Mouse (Mus musculus) ES-Bruce4 (cell line): Measurements from ENCODE around the gene Fam228b. TPM values are rescaled to one million over a fixed set of nuclear protein-coding genes. Genes with fewer than 3 reads are reported as not detected.

Experiments used
- H3K27ac ChIP-seq: 2 replicates; pipeline ENCODE4 v1.5.1; 2012; ENCODE audit warnings: low read length, inconsistent platforms; ENCODE audit not compliant: insufficient read depth
- H3K27me3 ChIP-seq: 2 replicates; pipeline ENCODE4 v1.6.1; 2012; ENCODE audit warnings: mild to moderate bottlenecking, low read length, inconsistent platforms; ENCODE audit not compliant: control insufficient read depth, poor library complexity, insufficient read depth, severe bottlenecking
- H3K36me3 ChIP-seq: 2 replicates; pipeline ENCODE4 v1.6.1; 2012; ENCODE audit warnings: inconsistent platforms, mild to moderate bottlenecking, low read length, moderate library complexity; ENCODE audit not compliant: control insufficient read depth, poor library complexity, insufficient read depth, severe bottlenecking
- H3K4me1 ChIP-seq: one replicate; pipeline ENCODE4 v1.8.1; 2011; ENCODE audit warnings: low read length; ENCODE audit not compliant: control insufficient read depth, insufficient read depth
- H3K4me3 ChIP-seq: 2 replicates; pipeline ENCODE4 v1.5.1; 2011; ENCODE audit warnings: low read depth, mild to moderate bottlenecking, low read length
- H3K9ac ChIP-seq: 2 replicates; pipeline ENCODE4 v1.6.1; 2012; ENCODE audit warnings: low read depth, mild to moderate bottlenecking, inconsistent platforms; ENCODE audit not compliant: poor library complexity, severe bottlenecking
- H3K9me3 ChIP-seq: replicated peaks from 2 replicates; pipeline ENCODE4 v1.6.1; 2012; ENCODE audit warnings: mild to moderate bottlenecking, low read length, inconsistent platforms; ENCODE audit not compliant: control insufficient read depth, poor library complexity, insufficient read depth, severe bottlenecking
- CTCF ChIP-seq: IDR thresholded peaks from one replicate; pipeline ENCODE4 v1.8.1; 2011; ENCODE audit warnings: low read depth, low read length
- EP300 ChIP-seq: IDR thresholded peaks from 2 replicates; pipeline ENCODE4 v1.6.1; 2011; ENCODE audit warnings: low read depth, low read length; ENCODE audit not compliant: insufficient read depth
- POLR2A ChIP-seq: IDR thresholded peaks from one replicate; pipeline ENCODE4 v1.8.1; 2011; ENCODE audit warnings: low read length; ENCODE audit not compliant: insufficient read depth
- polyA plus RNA-seq: library from polyadenylated mRNA; stranded (reverse); fragments of >200 nt; gene quantifications from 2 replicates; pipeline ENCODE4 v1.2.4, GENCODE M21; 2011; ENCODE audit warnings: low read depth; ENCODE audit not compliant: missing spikeins, insufficient read depth, insufficient read length

Gene Fam228b
- polyA plus RNA-seq, 1 experiment: 4.7 TPM

DNA sequence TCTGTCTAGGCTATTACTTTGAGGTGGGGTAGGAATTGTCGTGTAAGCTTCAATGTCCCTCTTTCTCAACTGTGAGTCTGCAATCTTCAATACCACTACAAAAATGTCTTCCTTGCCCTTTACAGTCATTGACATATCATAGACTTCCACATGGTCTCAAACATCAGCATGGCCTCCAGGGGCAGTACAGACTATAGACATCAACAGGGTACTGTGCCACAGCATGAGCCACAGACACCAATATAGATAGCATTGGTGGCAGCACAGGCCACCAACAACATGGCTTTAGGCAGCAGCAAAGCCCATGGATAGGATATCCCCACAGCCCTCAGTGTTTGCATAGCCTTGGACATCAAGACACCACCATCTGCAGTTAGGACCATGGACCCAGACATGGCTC lies 12.2 kb upstream of the Fam228b start:
- Histone ChIP-seq H3K4me1 (no peaks in the 10 kb centered on the region), H3K27ac (no peak overlapping the region), H3K4me3 (no peak overlapping the region), H3K27me3 (no peaks in the 10 kb centered on the region), H3K9me3 (no peaks in the 10 kb centered on the region; the same call in 1 of the 2 replicates), H3K9ac (no peak overlapping the region), H3K36me3 (no peaks in the 10 kb centered on the region)
- TF ChIP-seq POLR2A (no peak), CTCF (no peak), EP300 (no peak)

DNA sequence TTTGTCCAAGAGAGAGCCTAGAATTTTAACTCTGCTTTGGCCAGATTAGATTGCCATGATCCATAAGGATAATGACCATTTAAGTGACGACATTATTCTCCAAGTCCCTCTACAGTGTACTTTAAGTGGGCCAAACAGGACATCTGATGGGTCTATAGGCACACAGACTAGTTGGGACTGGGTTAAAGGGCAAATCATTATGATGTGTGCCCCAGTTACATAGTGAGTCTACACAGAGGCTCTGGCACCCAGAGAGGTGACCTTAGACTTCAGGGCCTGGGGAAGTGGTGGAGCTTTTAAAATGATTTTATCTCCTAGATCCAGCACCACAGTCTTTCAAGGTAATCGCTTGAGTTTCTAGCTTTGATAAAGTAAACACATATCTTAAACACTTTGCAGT lies 11.2 kb upstream of the Fam228b start:
- Histone ChIP-seq H3K27me3 (no peaks in the 10 kb centered on the region), H3K36me3 (no peaks in the 10 kb centered on the region), H3K4me1 (no peaks in the 10 kb centered on the region), H3K4me3 (no peak overlapping the region), H3K27ac (no peak overlapping the region), H3K9ac (no peak overlapping the region), H3K9me3 (no peaks in the 10 kb centered on the region)
- TF ChIP-seq POLR2A (no peak), CTCF (no peak), EP300 (no peak)

GRCm38 (mm10) chr12:4777734-4778133 lies 8.7 kb upstream of the Fam228b start:
- Histone ChIP-seq H3K27me3 (no peaks in the 10 kb centered on the region), H3K9ac (no peak overlapping the region), H3K9me3 (no peaks in the 10 kb centered on the region), H3K36me3 (no peaks in the 10 kb centered on the region), H3K4me3 (no peak overlapping the region), H3K27ac (no peak overlapping the region), H3K4me1 (no peaks in the 10 kb centered on the region)
- TF ChIP-seq POLR2A: no peak
- TF ChIP-seq EP300: no peak
- TF ChIP-seq CTCF: no peak

DNA sequence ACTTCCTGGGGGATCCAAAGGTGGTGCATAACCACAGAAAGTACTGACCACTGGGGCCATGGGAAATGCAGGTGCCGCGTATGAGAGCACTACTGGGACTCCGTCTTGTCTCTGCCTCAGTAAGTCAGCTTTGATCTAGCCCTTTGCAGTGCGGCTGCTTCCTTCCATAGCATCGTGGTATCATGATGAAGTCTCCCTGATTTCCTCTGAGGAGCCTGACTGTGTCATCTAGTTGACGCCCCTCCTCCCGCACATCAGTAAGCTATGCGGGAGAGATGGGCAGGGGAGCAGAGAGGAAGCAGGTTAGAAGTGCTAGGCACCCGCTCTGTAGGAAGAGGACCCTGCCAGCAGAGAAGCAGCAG lies 6.5 kb upstream of the Fam228b start:
- Histone ChIP-seq H3K9ac (no peak overlapping the region), H3K4me1 (no peaks in the 10 kb centered on the region), H3K27ac (no peak overlapping the region), H3K9me3 (no peaks in the 10 kb centered on the region), H3K4me3 (no peak overlapping the region), H3K36me3 (no peaks in the 10 kb centered on the region), H3K27me3 (no peaks in the 10 kb centered on the region)
- TF ChIP-seq POLR2A (no peak), EP300 (no peak), CTCF (no peak)

DNA sequence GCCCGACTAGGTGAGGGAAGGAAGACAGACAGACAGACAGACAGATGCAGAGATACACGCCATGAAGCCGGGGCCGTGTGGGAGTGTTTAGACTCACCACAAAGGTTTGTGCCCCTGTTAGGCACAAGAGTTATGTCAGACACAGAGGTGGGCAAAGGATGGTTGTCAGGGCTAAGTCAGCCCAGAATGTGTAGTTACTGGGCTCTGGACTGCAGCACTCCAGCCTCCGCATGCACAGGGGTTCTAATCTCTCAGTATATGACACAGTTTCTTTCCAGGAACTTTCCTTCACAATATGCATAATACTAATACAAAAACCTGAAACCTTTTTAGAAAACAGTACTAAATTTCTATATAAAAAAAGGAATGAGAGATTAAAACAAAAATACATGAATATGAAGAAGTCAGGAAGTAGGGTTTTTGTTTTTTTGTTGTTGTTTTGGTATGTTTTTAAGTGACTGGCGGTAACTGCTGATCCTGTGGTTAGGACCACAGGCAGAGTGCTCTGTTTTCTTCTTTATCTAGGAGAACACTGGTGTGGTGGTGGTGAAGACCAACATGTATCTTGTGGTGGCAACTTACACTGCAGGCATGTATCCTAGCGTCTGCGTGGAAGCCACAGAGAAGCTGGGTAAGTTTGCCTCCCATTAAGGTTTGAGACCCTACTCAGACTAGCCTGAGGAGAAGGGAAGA lies 6.0 kb upstream of the Fam228b start:
- Histone ChIP-seq H3K9ac (no peak overlapping the region), H3K36me3 (no peaks in the 10 kb centered on the region), H3K4me1 (no peaks in the 10 kb centered on the region), H3K27ac (no peak overlapping the region), H3K4me3 (no peak overlapping the region), H3K27me3 (no peaks in the 10 kb centered on the region), H3K9me3 (no peaks in the 10 kb centered on the region)
- TF ChIP-seq EP300: no peak
- no peak for TF ChIP-seq POLR2A
- no peak for TF ChIP-seq CTCF

GRCm38 (mm10) chr12:4769333-4769723 lies 261 bp upstream of the Fam228b start:
- Histone ChIP-seq H3K36me3 (no peaks in the 10 kb centered on the region), H3K27ac (0 out of 2 replicates have a peak overlapping the region, but pooled peaks have one; percentile 14), H3K4me1 (no peaks in the 10 kb centered on the region), H3K27me3 (no peaks in the 10 kb centered on the region), H3K9ac (peak overlapping the region; percentile 44), H3K4me3 (peak overlapping the region; percentile 48), H3K9me3 (no peaks in the 10 kb centered on the region)
- TF ChIP-seq CTCF (no peak), POLR2A (no peak), EP300 (no peak)
